Mouse (Mus musculus) cerebellum, adult 2 months (tissue): Measurements from ENCODE around the gene Spc24. TPM values are rescaled to one million over a fixed set of nuclear protein-coding genes. Genes with fewer than 3 reads are reported as not detected.

Experiments used
- DNase-seq, 2 experiments: peaks; one replicate each; pipeline ENCODE4 v3.0.0; 2021
- H3K27ac ChIP-seq: fragments of 200-500 bp; 2 replicates; pipeline ENCODE4 v1.5.1; 2012; ENCODE audit warnings: low read length, control low read depth, inconsistent platforms; ENCODE audit not compliant: insufficient read depth
- H3K27me3 ChIP-seq: fragments of 200-500 bp; 2 replicates; pipeline ENCODE4 v1.6.1; 2012; ENCODE audit warnings: inconsistent platforms, mild to moderate bottlenecking, low read length, moderate library complexity; ENCODE audit not compliant: control insufficient read depth, insufficient read depth
- H3K4me1 ChIP-seq: fragments of 200-500 bp; 2 replicates; pipeline ENCODE4 v1.6.1; 2011; ENCODE audit warnings: low read length; ENCODE audit not compliant: control insufficient read depth, insufficient read depth
- H3K4me3 ChIP-seq: fragments of 200-500 bp; replicated peaks from 2 replicates; pipeline ENCODE3; 2011; ENCODE audit warnings: mild to moderate bottlenecking, low read depth, low read length, control low read depth; ENCODE audit not compliant: insufficient read depth
- CTCF ChIP-seq: fragments of 200-500 bp; IDR thresholded peaks from 2 replicates; pipeline ENCODE4 v1.5.1; 2011; ENCODE audit warnings: low read depth, mild to moderate bottlenecking, control low read depth, low read length, moderate library complexity, borderline replicate concordance; ENCODE audit not compliant: insufficient read depth
- POLR2A ChIP-seq: fragments of 200-500 bp; IDR thresholded peaks from 2 replicates; pipeline ENCODE4 v1.6.1; 2011; ENCODE audit warnings: low read length, control low read depth, borderline replicate concordance; ENCODE audit not compliant: insufficient read depth
- WGBS: fragments of 180-500 bp; shearing (Covaris S2); methylation state at CpG from one replicate; pipeline ENCODE4 v1.1.7; 2018; 5-methylcytosine and 5-hydroxymethylcytosine counted together
- polyA plus RNA-seq: library from polyadenylated mRNA; depleted of rRNA; stranded (reverse); fragments of >200 nt; gene quantifications from 2 replicates; pipeline ENCODE4 v1.2.3, GENCODE M21; 2012

Gene Spc24
- polyA plus RNA-seq, 1 experiment, result 3.8 TPM

DNA sequence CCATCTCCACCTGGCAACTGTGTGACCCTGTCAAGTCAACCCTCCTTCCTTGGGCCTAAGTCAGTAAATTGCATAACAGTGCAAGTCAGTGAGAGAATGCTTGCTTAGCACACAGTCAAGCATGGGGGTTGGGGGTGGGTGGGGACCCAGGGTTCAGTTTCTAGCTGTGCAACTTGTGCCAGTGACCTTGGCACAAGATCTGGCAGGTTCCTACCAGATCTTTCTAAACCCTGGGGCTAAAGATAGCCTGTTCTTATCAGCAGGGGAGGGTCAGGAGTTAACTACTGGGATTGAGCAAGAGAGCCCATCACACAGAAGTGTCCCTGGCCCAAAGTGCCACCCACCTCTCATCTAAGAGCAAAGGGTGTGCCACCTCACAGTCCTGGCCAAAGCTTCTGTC is 2.0 kb upstream of the Spc24 start:
- Histone ChIP-seq H3K27ac (no peak overlapping the region), H3K27me3 (no peaks in the 10 kb centered on the region), H3K4me3 (no peak overlapping the region), H3K4me1 (peaks cover 7% of the 10 kb centered on the region; the same call in 1 of the 2 replicates)
- DNase-seq, result no peak
- TF ChIP-seq POLR2A (no peak), CTCF (no peak)

GRCm38 (mm10) chr9:21759718-21760117 is 385 bp downstream of the Spc24 start:
- H3K4me1 ChIP-seq, result peaks cover 2% of the 10 kb centered on the region
- DNase-seq, result no peak
- peak overlapping the region; percentile 41 for H3K4me3 ChIP-seq
- no peak overlapping the region for H3K27ac ChIP-seq
- WGBS, result 2% methylated on average over 20 of the region's 20 CpGs
- H3K27me3 ChIP-seq, result no peaks in the 10 kb centered on the region
- no peak for TF ChIP-seq POLR2A
- TF ChIP-seq CTCF, result no peak

GRCm38 (mm10) chr9:21758576-21759529 is 1.2 kb downstream of the Spc24 start:
- DNase-seq, result no peak
- Histone ChIP-seq H3K4me3 (no peak overlapping the region), H3K4me1 (peaks cover 11% of the 10 kb centered on the region), H3K27ac (no peak overlapping the region), H3K27me3 (no peaks in the 10 kb centered on the region)
- 51% methylated on average over 14 of the region's 14 CpGs for whole genome bisulfite sequencing
- no peak for TF ChIP-seq POLR2A
- TF ChIP-seq CTCF, result no peak

DNA sequence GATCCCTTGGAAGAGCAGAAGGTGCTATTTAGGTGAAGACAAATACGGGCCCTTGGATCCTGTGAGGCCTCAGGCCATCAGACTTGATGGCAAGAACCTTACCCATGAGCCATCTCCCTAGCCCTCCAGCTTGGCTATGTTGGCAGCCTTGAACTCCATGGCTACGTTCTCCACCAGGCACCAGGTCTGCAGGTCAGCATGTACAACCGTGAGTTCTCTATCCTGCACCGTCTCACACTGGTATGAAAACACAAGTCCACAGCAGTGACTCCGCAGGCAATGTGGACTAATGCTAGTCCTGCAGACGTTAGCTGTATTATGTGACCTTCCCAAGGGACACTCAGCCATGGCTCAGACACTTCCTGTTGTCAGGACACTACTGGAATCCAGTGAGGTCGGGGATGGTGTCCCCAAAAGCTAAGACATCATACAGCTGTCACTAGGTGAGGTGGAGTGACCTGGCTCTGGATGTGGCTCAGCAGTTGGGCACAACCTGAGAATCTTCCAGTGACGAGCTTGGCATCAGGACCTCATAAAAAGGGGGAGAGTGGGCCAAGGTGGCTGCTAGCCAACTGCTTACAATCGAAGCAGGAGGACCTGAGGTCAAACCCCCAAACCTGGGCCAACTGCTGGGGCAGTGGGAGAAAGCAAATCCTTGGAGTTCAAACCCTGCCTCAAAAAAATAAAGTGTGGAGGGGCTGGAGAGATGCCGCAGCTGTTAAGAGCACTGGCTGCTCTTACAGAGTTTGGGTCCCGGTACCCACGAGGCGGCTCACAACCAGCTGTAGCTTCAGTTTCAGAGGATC is 5.4 kb downstream of the Spc24 start:
- WGBS, result 47% methylated on average over 13 of the region's 13 CpGs
- Histone ChIP-seq H3K4me3 (no peak overlapping the region), H3K4me1 (peaks cover 42% of the 10 kb centered on the region), H3K27ac (peak overlapping the region; percentile 55), H3K27me3 (no peaks in the 10 kb centered on the region)
- no peak for DNase-seq
- TF ChIP-seq CTCF (no peak), POLR2A (no peak)

DNA sequence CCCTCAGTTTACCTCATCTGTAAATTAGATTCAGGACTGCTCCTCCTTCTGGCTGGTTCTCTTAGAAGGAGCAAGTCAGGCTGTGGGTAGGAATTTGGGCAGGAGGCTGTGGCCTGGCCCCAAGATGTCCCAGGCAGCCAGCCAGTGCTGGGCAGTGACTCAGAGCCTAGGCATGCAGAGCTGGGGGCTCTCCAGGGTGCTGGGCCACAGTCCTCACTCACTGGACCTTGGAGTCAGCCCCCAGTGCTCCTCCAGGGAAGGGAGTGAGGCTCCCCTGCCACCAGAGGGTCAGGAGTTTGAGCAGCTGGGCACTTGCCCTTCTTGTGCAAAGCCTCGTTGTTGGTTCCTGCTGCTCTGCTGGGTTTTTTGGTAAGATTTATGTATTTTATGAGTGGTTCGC is 6.1 kb downstream of the Spc24 start:
- Histone ChIP-seq H3K4me1 (peaks cover 48% of the 10 kb centered on the region), H3K27ac (peak overlapping the region; percentile 55)

DNA sequence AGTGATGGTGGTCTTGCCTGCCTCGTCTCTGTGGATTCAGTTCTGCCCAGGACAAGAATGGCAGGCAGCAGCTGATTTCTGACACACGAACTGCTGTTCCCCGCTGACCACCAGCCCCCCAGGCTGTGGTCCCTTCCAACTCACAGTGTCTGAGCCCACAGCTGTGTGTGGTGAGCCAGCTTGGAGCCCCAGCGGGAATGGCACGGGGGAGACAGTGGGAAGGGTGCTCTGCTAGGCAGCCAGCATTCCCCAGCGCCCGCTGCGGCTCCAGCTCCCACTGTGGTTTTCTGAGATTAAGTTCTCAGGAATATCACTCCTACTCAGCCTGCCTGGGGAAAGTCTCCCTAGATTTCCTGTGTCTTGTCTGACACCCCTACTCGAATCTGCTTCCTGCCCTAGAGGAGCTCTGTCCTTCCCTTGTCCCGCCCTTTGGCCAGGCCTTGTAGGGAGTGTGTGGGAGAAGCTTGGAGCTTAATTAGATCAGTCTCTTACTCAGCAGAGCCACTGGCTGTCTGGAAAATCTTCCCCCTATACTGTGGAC is 7.8 kb downstream of the Spc24 start:
- DNase-seq, result no peak
- H3K27ac ChIP-seq, result peak overlapping the region; percentile 82
- peaks cover 61% of the 10 kb centered on the region for H3K4me1 ChIP-seq
- no peaks in the 10 kb centered on the region for H3K27me3 ChIP-seq
- no peak overlapping the region for H3K4me3 ChIP-seq
- no peak for TF ChIP-seq POLR2A
- no peak for TF ChIP-seq CTCF
- 67% methylated on average over 10 of the region's 10 CpGs for WGBS

More for the DNA sequence above, 6.1 kb downstream of the Spc24 start:
- Histone ChIP-seq H3K27me3 (no peaks in the 10 kb centered on the region), H3K4me3 (no peak overlapping the region)
- DNase-seq, result peak; percentile 86 to 91
- no peak for TF ChIP-seq POLR2A
- WGBS, result 15% methylated on average over 2 of the region's 2 CpGs

GRCm38 (mm10) chr9:21751347-21751746 is 8.8 kb downstream of the Spc24 start:
- H3K4me3 ChIP-seq, result no peak overlapping the region
- H3K27me3 ChIP-seq, result no peaks in the 10 kb centered on the region
- H3K4me1 ChIP-seq, result peaks cover 66% of the 10 kb centered on the region
- TF ChIP-seq CTCF (peak; percentile 51; the same call in 1 of the 2 replicates), POLR2A (no peak)
- H3K27ac ChIP-seq, result peak overlapping the region; percentile 82
- DNase-seq, result peak; percentile 51 to 70
- 9% methylated on average over 6 of the region's 6 CpGs for WGBS
